Mouse (Mus musculus) layer of hippocampus, postnatal 14 days (tissue): Measurements from ENCODE around the gene Ino80b. TPM values are rescaled to one million over a fixed set of nuclear protein-coding genes. Genes with fewer than 3 reads are reported as not detected.

Experiments
- DNase-seq, 2 experiments: peaks; one replicate each; pipeline ENCODE4 v3.0.0; 2021 to 2022; ENCODE audit warnings: low spot score in 2 of 2, mixed read lengths in 1 of 2
- total RNA-seq, 2 experiments: library from RNA; stranded (reverse); gene quantifications; 2 replicates each; pipeline ENCODE4 v1.2.3; 2021

Ino80b gene
- total RNA-seq, 2 experiments from 2014 or later = 24.1 TPM

DNA sequence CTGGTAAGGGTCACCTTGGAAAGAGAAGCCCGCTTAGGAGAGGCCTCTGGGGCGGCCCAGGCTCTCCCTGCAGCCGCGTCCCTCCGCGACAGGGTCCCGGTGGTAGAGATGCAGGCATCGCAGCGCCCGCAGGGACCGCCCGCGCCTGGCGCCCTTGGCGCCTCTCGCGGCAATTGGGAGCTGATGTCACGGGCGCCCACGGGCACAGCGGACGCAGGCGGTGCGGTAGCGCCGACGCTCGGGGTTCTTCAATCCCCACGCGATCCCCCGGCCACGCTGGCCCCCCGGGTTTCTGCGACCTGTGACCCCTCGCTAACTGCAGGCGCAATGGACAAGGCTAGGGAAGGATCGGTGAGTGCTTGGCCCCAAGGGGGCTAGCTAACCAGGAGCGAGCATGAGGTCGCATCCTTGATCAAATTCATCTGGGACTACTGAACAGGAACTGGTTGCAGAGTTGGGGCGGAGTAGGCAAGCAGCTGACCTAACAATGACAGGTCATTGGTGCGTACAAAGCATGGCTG is 17.0 kb upstream of the Ino80b start:
- peak in 1 of 2 experiments; percentile 74 for DNase-seq

GRCm38 (mm10) chr6:83141636-83142035 is 16.4 kb upstream of the Ino80b start:
- no peak for DNase-seq

- DNase-seq = no peak
Observed at GRCm38 (mm10) chr6:83140044-83140443, 14.8 kb upstream of the Ino80b start.

GRCm38 (mm10) chr6:83138056-83138455 is 12.8 kb upstream of the Ino80b start:
- no peak for DNase-seq

DNA sequence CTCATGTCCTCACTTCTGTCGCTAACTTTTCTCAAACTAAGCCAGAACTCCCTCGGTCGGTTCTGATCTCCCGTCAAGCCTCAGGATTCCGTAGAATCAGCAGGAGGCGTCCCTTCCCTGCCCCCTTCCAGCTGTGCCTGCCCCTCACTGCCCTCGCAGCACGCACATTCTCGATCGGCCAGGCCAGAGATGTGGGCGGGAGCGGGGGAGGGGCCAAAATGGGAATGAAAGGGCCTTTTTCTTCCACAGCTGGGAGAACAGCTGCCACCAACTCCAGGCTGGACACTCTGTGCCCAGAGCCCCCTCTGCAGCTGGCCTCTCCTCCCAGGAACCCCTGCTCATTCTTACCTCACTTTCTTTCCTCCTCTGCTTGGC is 12.3 kb upstream of the Ino80b start:
- peak in 1 of 2 experiments; percentile 74 for DNase-seq

- DNase-seq = no peak
Observed at GRCm38 (mm10) chr6:83136881-83137575, 11.8 kb upstream of the Ino80b start.

DNA sequence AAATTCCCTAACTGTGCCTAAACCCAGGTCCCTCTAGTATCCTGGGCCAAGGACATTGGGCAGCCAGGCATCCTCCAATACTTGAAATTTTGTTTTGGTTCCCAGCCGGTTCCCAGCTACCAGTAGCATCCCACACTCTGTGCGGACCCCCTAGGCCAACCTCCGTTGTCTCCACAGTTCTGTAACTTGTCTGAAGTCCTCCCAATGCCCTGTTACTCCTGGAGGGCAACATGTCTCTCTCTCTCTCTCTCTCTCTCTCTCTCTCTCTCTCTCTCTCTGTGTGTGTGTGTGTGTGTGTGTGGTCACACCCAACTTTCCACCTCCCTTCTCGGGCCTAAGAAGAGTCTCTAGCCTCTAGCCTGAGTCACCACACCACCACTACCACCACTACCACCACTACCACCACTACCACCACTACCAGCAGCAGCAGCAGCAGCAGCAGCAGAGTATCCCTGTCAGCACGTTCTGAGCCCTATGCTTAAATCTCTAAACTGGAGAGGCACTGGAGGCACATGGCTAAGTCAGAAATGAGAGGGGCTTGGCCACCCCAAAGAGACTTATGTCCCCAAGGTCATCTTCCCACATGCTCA is 11.2 kb upstream of the Ino80b start:
- no peak for DNase-seq

DNA sequence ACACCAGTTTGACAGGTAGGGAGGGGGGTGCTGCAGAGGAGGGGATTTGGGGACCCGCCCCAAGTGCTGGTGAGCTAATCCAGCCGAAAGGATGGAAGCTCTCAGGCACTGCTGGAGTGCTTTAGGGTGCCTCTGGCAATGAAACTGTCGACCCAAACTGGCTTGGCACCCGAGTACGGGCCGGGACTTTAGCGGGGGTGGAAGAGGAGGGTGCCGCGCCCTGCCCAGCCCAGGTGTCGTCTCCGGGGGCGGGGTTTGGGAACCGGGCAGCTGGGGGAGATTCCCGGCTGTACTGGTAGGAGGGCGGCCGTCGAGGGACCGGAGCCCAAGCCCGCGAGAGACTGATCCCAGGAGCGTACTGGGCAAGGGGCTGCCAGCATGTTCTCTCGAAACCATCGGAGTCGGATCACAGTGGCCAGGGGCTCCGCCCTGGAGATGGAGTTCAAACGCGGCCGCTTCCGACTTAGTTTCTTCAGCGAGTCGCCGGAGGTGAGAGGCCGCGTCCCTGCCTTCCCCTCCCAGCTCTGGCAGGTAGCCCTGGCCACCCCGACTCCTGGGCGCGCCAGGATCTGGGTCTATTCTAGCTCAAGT is 10.4 kb upstream of the Ino80b start:
- DNase-seq = no peak

DNA sequence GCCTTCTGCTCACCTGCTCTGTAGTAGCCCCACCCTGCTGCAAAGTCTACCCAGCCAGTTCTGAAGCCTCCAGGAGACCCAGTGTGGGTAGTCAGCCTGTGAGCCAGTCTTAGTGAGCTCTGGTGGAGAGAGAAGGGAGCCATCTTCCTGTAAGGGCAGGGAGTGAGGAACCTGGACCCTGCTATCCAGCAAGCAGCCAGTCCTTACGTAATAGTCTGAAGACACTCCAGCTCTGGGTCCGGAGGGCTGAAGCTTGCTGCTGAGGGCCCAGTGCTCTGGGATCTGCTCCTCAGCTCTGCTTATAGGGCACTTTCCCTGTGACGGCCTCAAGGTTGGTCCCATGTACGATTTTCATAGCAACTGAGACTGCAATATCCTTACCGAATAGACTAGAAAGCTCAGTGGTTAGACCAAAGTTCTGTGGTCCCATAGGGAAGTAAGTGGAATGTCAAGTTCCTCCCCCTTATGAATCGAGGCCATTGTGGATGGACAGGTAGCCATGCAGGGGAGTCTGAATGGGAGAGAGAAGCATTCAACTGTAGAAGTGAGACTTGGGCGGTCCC is 9.8 kb upstream of the Ino80b start, which contains the start of gene Rtkn:
Gene Rtkn (plus strand): TSS at position 513 of the 563 bp plus-strand sequence.
- no peak for DNase-seq

- DNase-seq = no peak
Observed at GRCm38 (mm10) chr6:83134226-83134625, 9.0 kb upstream of the Ino80b start.

- DNase-seq = no peak
Observed at GRCm38 (mm10) chr6:83132176-83132919, 7.1 kb upstream of the Ino80b start.

- DNase-seq = no peak
Observed at GRCm38 (mm10) chr6:83131469-83132034, 6.3 kb upstream of the Ino80b start.

- DNase-seq = no peak
Observed at GRCm38 (mm10) chr6:83127419-83127818, 2.2 kb upstream of the Ino80b start.

DNA sequence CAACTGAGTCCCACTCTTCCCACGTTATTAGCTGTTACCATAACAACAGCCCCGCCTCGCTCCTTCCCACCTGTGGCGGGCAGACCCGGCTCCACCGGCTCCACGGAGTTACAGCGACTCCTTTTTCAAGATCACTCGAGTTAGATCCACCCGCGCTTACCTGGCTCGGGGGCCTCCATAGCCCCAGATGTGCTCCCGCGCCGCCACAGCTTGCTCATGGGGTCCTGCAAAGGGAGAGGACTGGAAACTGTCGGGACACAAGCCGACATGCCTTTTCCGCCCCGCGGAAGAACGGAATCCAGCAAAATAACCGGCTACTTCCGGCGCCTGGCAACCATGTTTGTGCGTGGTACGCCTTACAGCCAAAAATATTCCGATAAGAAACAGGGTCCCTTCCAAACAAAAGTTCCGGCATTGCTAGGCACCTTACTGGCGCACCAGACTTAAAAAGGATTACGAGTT is 349 bp downstream of the Ino80b start:
- DNase-seq = peak; percentile 93 to 95

DNA sequence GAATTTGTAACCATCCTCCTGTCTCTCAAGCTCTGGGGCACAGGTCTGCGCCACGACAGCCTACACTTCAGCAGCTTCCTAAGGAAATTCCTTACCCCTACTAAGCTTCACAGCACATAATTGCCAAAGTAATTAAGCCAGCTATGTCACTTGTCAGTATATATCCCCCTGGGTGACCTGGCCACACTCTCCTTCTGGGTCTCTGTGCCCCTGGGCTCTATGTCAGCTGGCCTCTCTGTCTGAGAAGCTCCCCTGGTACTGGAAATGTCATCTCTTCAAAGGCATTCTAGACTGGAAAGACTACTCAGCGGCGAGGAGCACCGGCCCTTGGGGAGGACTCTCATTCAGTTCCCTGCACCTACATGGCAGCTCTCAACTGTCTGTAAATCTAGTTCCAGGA is 2.3 kb downstream of the Ino80b start:
- no peak for DNase-seq

- DNase-seq = no peak
Observed at GRCm38 (mm10) chr6:83121863-83122710, 3.1 kb downstream of the Ino80b start.

- peak; percentile 95 to 99 for DNase-seq
Observed at GRCm38 (mm10) chr6:83120930-83121862, 4.0 kb downstream of the Ino80b start, which contains the start of gene Wbp1. Gene Wbp1 (minus strand): TSS chr6:83121559.

DNA sequence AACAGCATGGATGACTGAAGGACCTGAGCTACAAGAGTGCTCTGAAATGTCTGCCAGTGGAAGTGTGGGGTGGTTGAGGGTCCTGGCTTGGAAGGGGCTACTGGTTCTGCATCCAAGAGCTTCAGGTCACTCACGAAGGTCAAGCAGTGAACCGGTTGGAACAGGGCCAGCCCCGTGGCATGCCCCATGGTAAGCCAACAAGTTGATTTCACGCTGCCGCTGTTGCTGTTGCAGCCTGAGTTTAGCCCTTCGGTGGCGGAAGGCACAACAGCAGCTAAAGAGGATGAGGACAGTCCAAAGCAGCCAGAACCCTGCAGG is 5.5 kb downstream of the Ino80b start:
- no peak for DNase-seq
